Mouse (Mus musculus) spleen, adult 10 weeks (tissue): ENCODE results near the gene B3gnt8. TPM values are rescaled to one million over a fixed set of nuclear protein-coding genes. Genes with fewer than 3 reads are reported as not detected.

Experiments
- polyA plus RNA-seq: library from polyadenylated mRNA; stranded (reverse); fragments of 350-450 nt; fragmentation: Illumina TruSeq; extraction: RNeasy Lipid Tissue Mini Kit (QIAGEN cat#74804); gene quantifications from one replicate; pipeline ENCODE4 v1.2.3, GENCODE M21; 2015; ENCODE audit warnings: low replicate concordance; ENCODE audit not compliant: insufficient read depth

Gene B3gnt8
- polyA plus RNA-seq = 4.2 TPM

GRCm38 (mm10) chr7:25626509-25627430 lies at the start of gene B3gnt8:
TSS of gene B3gnt8 (plus strand) at chr7:25626654.

GRCm38 (mm10) chr7:25615706-25616011 lies 10.8 kb upstream of the B3gnt8 start, which contains the start of gene Erich4:
TSS of gene Erich4 (minus strand) at chr7:25615892.

GRCm38 (mm10) chr7:25618865-25619721 lies 7.4 kb upstream of the B3gnt8 start, which contains the start of gene Dmac2:
TSS of gene Dmac2 (plus strand) at chr7:25619414.

GRCm38 (mm10) chr7:25658657-25659472 lies 32.4 kb downstream of the B3gnt8 start, which contains the start of the genes Bckdha and Exosc5:
TSS of gene Bckdha (minus strand) at chr7:25658981.
TSS of gene Exosc5 (plus strand) at chr7:25659164.

GRCm38 (mm10) chr7:25674719-25675300 lies 48.4 kb downstream of the B3gnt8 start, which contains the start of gene Tmem91:
TSS of gene Tmem91 (minus strand) at chr7:25675166.

GRCm38 (mm10) chr7:25680514-25681258 lies 54.2 kb downstream of the B3gnt8 start, which contains the start of gene B9d2:
TSS of gene B9d2 (plus strand) at chr7:25680780.

Other genes starting within 250 kb of the B3gnt8 start
- gene Lipe, start 227.9 kb upstream of the B3gnt8 start, polyA plus RNA-seq = 9.6 TPM
- gene Cxcl17, start 213.8 kb upstream of the B3gnt8 start, polyA plus RNA-seq = not detected
- gene Ceacam1, start 149.1 kb upstream of the B3gnt8 start, polyA plus RNA-seq = 51.9 TPM
- 2.8 TPM for gene Ceacam2, start 86.8 kb upstream of the B3gnt8 start, polyA plus RNA-seq
- not detected for gene Erich4, start 10.8 kb upstream of the B3gnt8 start, polyA plus RNA-seq
- gene Dmac2, start 7.2 kb upstream of the B3gnt8 start, polyA plus RNA-seq = 121 TPM
- 4.6 TPM for gene Bckdha, start 32.3 kb downstream of the B3gnt8 start, polyA plus RNA-seq
- gene Exosc5, start 32.5 kb downstream of the B3gnt8 start, polyA plus RNA-seq = 15.9 TPM
- gene Tmem91, start 48.5 kb downstream of the B3gnt8 start, polyA plus RNA-seq = 0.47 TPM
- 9.7 TPM for gene B9d2, start 54.1 kb downstream of the B3gnt8 start, polyA plus RNA-seq
- gene Tgfb1, start 60.3 kb downstream of the B3gnt8 start, polyA plus RNA-seq = 91.7 TPM
- gene Ccdc97, start 92.4 kb downstream of the B3gnt8 start, polyA plus RNA-seq = 33.3 TPM
- gene Hnrnpul1, start 128.1 kb downstream of the B3gnt8 start, polyA plus RNA-seq = 94.5 TPM
- 106 TPM for gene Axl, start 162.1 kb downstream of the B3gnt8 start, polyA plus RNA-seq
- 2.3 TPM for gene Cyp2s1, start 190.3 kb downstream of the B3gnt8 start, polyA plus RNA-seq